Mouse (Mus musculus) brain, embryonic 14.5 days (tissue): ENCODE measurements around the gene Plcl2. TPM values are rescaled to one million over a fixed set of nuclear protein-coding genes. Genes with fewer than 3 reads are reported as not detected.

ENCODE experiments used
- DNase-seq: peaks from one replicate; pipeline ENCODE4 v3.0.0-alpha.2; 2011; ENCODE audit warnings: low read depth
- CTCF ChIP-seq: fragments of 200-500 bp; IDR thresholded peaks from 2 replicates; pipeline ENCODE4 v1.5.1; 2012; ENCODE audit warnings: inconsistent platforms, mild to moderate bottlenecking, moderate library complexity, borderline replicate concordance; ENCODE audit not compliant: insufficient read depth, insufficient read length; ENCODE audit errors: extremely low read depth
- POLR2A ChIP-seq: fragments of 200-500 bp; IDR thresholded peaks from 2 replicates; pipeline ENCODE4 v1.6.1; 2012; ENCODE audit warnings: mild to moderate bottlenecking, inconsistent platforms, borderline replicate concordance; ENCODE audit not compliant: poor library complexity, insufficient read depth, insufficient read length, severe bottlenecking; ENCODE audit errors: extremely low read depth
- polyA plus RNA-seq: library from polyadenylated mRNA; depleted of rRNA; stranded (reverse); fragments of >200 nt; gene quantifications from 2 replicates; pipeline ENCODE4 v1.2.3, GENCODE M21; 2012; rRNA removed

Gene Plcl2
- polyA plus RNA-seq, 1 experiment, result 20.2 TPM

GRCm38 (mm10) chr17:50726265-50726664 lies 217.1 kb downstream of the Plcl2 start:
- no peak for DNase-seq
- TF ChIP-seq POLR2A (no peak), CTCF (no peak)

- TF ChIP-seq POLR2A (no peak), CTCF (no peak)
- no peak for DNase-seq
Measured at GRCm38 (mm10) chr17:50729031-50729430, 219.8 kb downstream of the Plcl2 start.

- TF ChIP-seq POLR2A, result no peak
- TF ChIP-seq CTCF, result no peak
- no peak for DNase-seq
Measured at GRCm38 (mm10) chr17:50729577-50729976, 220.4 kb downstream of the Plcl2 start.

- DNase-seq, result no peak
- TF ChIP-seq POLR2A, result no peak
- no peak for TF ChIP-seq CTCF
Measured at GRCm38 (mm10) chr17:50730896-50731295, 221.7 kb downstream of the Plcl2 start.

GRCm38 (mm10) chr17:50731876-50732275 lies 222.7 kb downstream of the Plcl2 start:
- no peak for DNase-seq

GRCm38 (mm10) chr17:50733390-50733789 lies 224.2 kb downstream of the Plcl2 start:
- no peak for DNase-seq
- TF ChIP-seq CTCF (no peak), POLR2A (no peak)

More at GRCm38 (mm10) chr17:50731876-50732275, 222.7 kb downstream of the Plcl2 start:
- TF ChIP-seq POLR2A (no peak), CTCF (no peak)

- TF ChIP-seq POLR2A (no peak), CTCF (no peak)
- DNase-seq, result no peak
Measured at GRCm38 (mm10) chr17:50734781-50735180, 225.6 kb downstream of the Plcl2 start.

DNA sequence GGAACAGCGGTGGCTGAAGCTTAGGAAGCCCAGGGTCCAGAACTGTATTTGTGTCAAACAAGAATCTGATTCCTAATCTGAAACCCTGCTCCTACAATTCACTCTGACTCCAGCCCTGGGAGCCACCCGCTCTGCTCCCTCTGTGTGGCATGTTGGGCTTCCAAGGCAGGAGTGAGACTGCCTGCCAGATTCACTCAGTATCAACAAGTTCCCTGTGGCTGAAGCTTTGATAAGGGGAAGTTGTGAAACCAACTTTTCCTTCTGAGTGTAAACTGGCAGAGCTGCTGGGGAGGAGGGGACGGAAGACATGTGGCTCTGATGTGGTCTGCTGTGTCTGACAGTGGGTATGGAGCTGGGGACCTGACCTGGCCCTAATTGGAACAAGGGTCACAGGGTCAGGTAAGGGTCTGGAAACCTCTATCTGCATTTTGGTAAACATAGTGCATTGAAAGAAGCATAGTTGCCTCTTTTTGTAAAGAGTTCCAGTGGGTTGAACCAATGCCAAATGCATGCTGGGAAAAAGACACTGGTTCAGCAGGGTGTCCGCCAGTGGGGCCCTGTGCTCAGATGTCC lies 226.3 kb downstream of the Plcl2 start:
- DNase-seq, result no peak
- no peak for TF ChIP-seq POLR2A
- no peak for TF ChIP-seq CTCF

DNA sequence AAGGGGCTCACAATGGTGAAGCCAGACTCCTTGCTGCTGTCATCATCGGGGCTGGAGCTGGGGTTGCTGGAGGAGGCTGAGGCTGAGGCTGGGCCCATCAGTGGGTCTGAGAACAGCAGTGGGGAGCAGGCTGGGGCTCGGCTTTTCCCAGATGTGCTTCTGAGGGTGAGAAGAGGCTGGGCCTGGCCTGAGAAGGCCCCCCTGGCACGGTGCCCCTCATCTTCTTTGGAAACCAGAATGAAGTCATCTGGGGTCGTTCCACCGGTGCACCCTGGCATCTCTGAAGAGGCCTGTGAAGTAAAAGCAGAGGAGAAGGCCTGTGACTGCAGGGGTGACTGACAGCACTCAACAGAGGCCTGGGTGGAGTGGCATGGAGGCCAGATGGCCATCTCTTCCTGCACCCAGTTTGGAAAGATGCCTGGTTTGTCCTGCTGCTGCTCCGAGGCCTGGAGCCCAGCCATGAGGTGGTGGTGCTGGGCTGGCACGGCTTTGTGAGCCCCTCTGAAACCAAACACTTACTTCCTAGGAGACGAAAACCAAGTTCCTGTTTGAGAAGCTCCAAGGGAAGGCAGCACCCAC lies 226.8 kb downstream of the Plcl2 start:
- peak; percentile 37 for DNase-seq
- TF ChIP-seq CTCF, result no peak
- TF ChIP-seq POLR2A, result no peak

DNA sequence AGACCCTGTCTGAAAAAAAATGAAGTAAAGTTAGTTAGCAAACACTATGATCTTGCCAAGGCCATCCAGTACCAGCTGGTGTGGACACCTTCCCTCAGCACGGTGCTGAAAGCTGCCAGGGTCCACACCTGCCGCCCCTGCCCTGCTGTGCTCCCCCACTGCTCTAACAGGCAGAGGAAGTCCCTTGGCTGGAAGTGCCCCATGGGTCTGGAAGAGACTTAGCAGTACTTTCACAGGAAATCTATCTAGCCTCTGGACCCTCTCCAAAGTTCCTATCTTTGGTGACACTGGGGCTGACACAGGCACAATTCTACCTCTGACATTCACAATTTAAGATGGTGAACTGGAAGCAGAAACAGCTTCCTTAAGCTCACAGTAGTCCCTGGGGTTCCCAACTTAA lies 227.9 kb downstream of the Plcl2 start:
- no peak for DNase-seq
- TF ChIP-seq POLR2A, result no peak
- no peak for TF ChIP-seq CTCF

Other genes starting within 250 kb of the Plcl2 start
- 0.23 and 0.27 TPM in 2 replicates for gene Dazl, start 215.8 kb upstream of the Plcl2 start, polyA plus RNA-seq